Mouse (Mus musculus) neural tube, embryonic 11.5 days (tissue): ENCODE results near the gene Exog. TPM values are rescaled to one million over a fixed set of nuclear protein-coding genes. Genes with fewer than 3 reads are reported as not detected.

Source experiments
- ATAC-seq: fragments of 200-750 bp; cut with Nextera tagmentation; 2 replicates; pipeline ENCODE4 v1.8.0; 2017; ENCODE audit warnings: moderate number of reproducible peaks, mild to moderate bottlenecking, moderate TSS enrichment, moderate library complexity; ENCODE audit not compliant: insufficient read depth, low FRiP score, low TSS enrichment
- DNase-seq: peaks from one replicate; pipeline ENCODE4 v3.0.0-alpha.2; 2015; ENCODE audit warnings: low spot score
- H3K27ac ChIP-seq: fragments of 300-500 bp; sonication (generic); 2 replicates; pipeline ENCODE4 v1.5.1; 2014; ENCODE audit warnings: low read depth, mild to moderate bottlenecking, low read length
- H3K27me3 ChIP-seq: fragments of 300-500 bp; sonication (generic); 2 replicates; pipeline ENCODE4 v1.6.1; 2014; ENCODE audit warnings: mild to moderate bottlenecking, low read length, mixed read lengths; ENCODE audit not compliant: control insufficient read depth, insufficient read depth
- H3K36me3 ChIP-seq: fragments of 300-500 bp; sonication (generic); 2 replicates; pipeline ENCODE4 v1.6.1; 2014; ENCODE audit warnings: mild to moderate bottlenecking, low read length, moderate library complexity, mixed read lengths; ENCODE audit not compliant: control insufficient read depth, insufficient read depth
- H3K4me1 ChIP-seq: fragments of 300-500 bp; sonication (generic); 2 replicates; pipeline ENCODE4 v1.6.1; 2014; ENCODE audit warnings: low read length, mixed read lengths; ENCODE audit not compliant: control insufficient read depth, insufficient read depth
- H3K4me2 ChIP-seq: fragments of 300-500 bp; sonication (generic); 2 replicates; pipeline ENCODE4 v1.6.1; 2014; ENCODE audit warnings: low read depth, mild to moderate bottlenecking, moderate library complexity
- H3K4me3 ChIP-seq: fragments of 300-500 bp; sonication (generic); 2 replicates; pipeline ENCODE4 v1.5.1; 2014; ENCODE audit warnings: low read depth, low read length
- H3K9ac ChIP-seq: fragments of 300-500 bp; sonication (generic); 2 replicates; pipeline ENCODE4 v1.6.1; 2014; ENCODE audit warnings: mild to moderate bottlenecking, low read length
- H3K9me3 ChIP-seq: fragments of 300-500 bp; sonication (generic); 2 replicates; pipeline ENCODE4 v1.6.1; 2016; ENCODE audit warnings: low read length; ENCODE audit not compliant: control insufficient read depth
- WGBS: fragments of 180-500 bp; shearing (Covaris S2); extraction: QIAGEN DNeasy Blood & Tissue Kit; methylation state at CpG from one replicate; pipeline ENCODE4 v1.1.7; 2014; 5-methylcytosine and 5-hydroxymethylcytosine counted together
- polyA plus RNA-seq: library from polyadenylated mRNA; unstranded; fragments of >200 nt; fragmentation: Nextera tagmentation; extraction: Ambion mirVana; gene quantifications from 2 replicates; pipeline ENCODE4 v1.2.1, GENCODE M21; 2014

Exog gene
- polyA plus RNA-seq, 1 experiment from 2014 or later, result 47.0 TPM

DNA sequence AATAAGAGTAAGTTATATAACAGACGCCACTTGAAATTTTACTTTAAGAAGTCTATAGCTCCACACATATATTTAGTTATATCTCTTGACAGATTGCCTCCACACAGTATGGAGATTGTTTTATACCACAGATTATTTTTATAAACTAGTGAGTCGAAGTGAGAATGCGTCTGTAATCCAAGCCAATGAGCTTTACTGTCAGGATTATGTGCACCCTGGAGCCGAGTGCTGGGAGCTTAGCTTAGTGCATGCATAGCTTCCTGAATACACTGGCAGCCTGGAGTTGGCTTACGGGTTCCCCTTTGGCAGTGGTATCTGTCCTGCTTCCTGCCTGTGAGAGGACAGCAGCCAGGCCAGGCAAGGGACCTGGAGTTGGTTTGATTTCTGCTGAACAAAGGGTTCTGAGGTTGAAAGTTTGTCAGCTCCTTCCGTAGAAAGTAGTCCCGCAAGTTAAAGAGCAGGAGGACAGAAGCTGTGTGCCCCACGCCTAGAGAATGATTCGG is 6.2 kb upstream of the Exog start:
- peaks cover 14% of the 10 kb centered on the region for H3K36me3 ChIP-seq

GRCm38 (mm10) chr9:119445737-119446136 is 994 bp downstream of the Exog start:
- Histone ChIP-seq H3K36me3 (peaks cover 10% of the 10 kb centered on the region; the same call in 1 of the 2 replicates), H3K4me3 (peak overlapping the region; percentile 77), H3K27ac (no peak overlapping the region), H3K27me3 (no peaks in the 10 kb centered on the region), H3K9ac (peak overlapping the region; percentile 93), H3K9me3 (no peaks in the 10 kb centered on the region), H3K4me2 (peak overlapping the region; percentile 74), H3K4me1 (peaks cover 5% of the 10 kb centered on the region; the same call in 1 of the 2 replicates)
- DNase-seq (no peak), ATAC-seq (no peak)
- 46% methylated on average over 6 of the region's 6 CpGs for WGBS

More for the DNA sequence above, 6.2 kb upstream of the Exog start:
- no peaks in the 10 kb centered on the region for H3K4me1 ChIP-seq
- DNase-seq, result no peak
- no peak overlapping the region for H3K4me2 ChIP-seq
- ATAC-seq, result no peak
- WGBS, result 92% methylated on average over 9 of the region's 9 CpGs
- H3K4me3 ChIP-seq, result no peak overlapping the region
- no peak overlapping the region for H3K27ac ChIP-seq
- no peaks in the 10 kb centered on the region for H3K9me3 ChIP-seq
- H3K9ac ChIP-seq, result no peak overlapping the region
- H3K27me3 ChIP-seq, result no peaks in the 10 kb centered on the region

GRCm38 (mm10) chr9:119455967-119456366 is 11.2 kb downstream of the Exog start:
- DNase-seq (no peak), ATAC-seq (no peak)
- WGBS, result 90% methylated on average over 14 of the region's 14 CpGs
- Histone ChIP-seq H3K4me3 (no peak overlapping the region), H3K27ac (no peak overlapping the region), H3K4me1 (no peaks in the 10 kb centered on the region), H3K27me3 (no peaks in the 10 kb centered on the region), H3K9me3 (no peaks in the 10 kb centered on the region), H3K9ac (no peak overlapping the region), H3K36me3 (peaks cover 2% of the 10 kb centered on the region; the same call in 1 of the 2 replicates), H3K4me2 (no peak overlapping the region)

DNA sequence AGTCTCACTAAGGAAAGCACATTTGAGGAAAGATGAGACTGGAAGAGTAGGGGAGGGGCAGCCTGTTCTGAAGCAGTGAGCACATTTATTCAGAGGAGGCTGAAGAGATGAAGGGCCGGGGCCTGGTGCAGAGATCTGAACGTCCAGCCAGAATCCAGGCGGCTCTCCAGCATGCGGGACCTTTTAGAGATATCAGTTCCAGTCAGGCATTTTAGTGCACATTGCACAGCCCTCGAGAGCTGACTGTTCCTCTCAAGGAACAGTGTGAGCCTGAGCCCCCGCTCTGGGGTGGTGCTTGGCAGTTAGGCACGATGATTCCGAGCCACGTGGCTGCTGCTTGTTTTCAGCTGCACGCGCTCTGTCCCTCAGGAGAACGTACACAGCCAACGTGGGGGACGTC is 12.4 kb downstream of the Exog start:
- Histone ChIP-seq H3K27me3 (no peaks in the 10 kb centered on the region), H3K9ac (no peak overlapping the region), H3K4me1 (no peaks in the 10 kb centered on the region), H3K36me3 (peaks cover 4% of the 10 kb centered on the region; the same call in 1 of the 2 replicates), H3K9me3 (no peaks in the 10 kb centered on the region), H3K4me2 (no peak overlapping the region), H3K4me3 (no peak overlapping the region), H3K27ac (no peak overlapping the region)
- DNase-seq (no peak), ATAC-seq (no peak)
- 90% methylated on average over 14 of the region's 14 CpGs for WGBS

- no peaks in the 10 kb centered on the region for H3K9me3 ChIP-seq
- no peak overlapping the region for H3K9ac ChIP-seq
- no peak overlapping the region for H3K4me2 ChIP-seq
- ATAC-seq, result no peak
- DNase-seq, result peak; percentile 68
- H3K4me1 ChIP-seq, result no peaks in the 10 kb centered on the region
- no peak overlapping the region for H3K27ac ChIP-seq
- WGBS, result 57% methylated on average over 8 of the region's 8 CpGs
- H3K36me3 ChIP-seq, result peaks cover 21% of the 10 kb centered on the region
- no peak overlapping the region for H3K4me3 ChIP-seq
- no peaks in the 10 kb centered on the region for H3K27me3 ChIP-seq
Measured at GRCm38 (mm10) chr9:119460410-119460809, 15.7 kb downstream of the Exog start.

DNA sequence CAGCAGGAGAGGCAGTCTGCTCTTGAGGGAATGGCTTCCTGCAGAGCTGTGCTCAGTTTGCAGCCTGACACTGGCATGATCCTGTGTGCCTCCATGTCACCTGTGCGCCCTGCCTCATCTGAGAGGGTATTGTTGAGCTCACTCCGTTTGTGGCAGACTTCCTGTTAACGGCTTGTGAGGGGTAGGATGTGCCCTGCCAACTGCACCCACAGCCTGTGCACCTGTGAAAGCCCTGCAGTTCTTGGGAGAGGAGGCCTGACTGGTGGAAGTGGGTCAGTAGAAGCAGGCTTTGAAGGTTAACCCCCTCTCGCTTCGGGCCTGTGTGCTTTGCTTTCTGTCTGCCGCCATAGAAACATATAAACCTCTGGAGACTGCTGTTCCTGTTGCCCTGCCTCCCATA is 20.3 kb downstream of the Exog start:
- 90% methylated on average over 6 of the region's 6 CpGs for WGBS
- DNase-seq, result no peak
- Histone ChIP-seq H3K4me2 (no peak overlapping the region), H3K36me3 (peaks cover 25% of the 10 kb centered on the region), H3K9ac (no peak overlapping the region), H3K27ac (no peak overlapping the region), H3K4me3 (no peak overlapping the region), H3K9me3 (no peaks in the 10 kb centered on the region), H3K4me1 (no peaks in the 10 kb centered on the region), H3K27me3 (no peaks in the 10 kb centered on the region)
- ATAC-seq, result no peak

GRCm38 (mm10) chr9:119465595-119465994 is 20.9 kb downstream of the Exog start:
- 70% methylated on average over 7 of the region's 7 CpGs for WGBS
- no peak overlapping the region for H3K4me3 ChIP-seq
- no peak overlapping the region for H3K4me2 ChIP-seq
- no peak; the same call in 1 of the 2 replicates for ATAC-seq
- H3K27me3 ChIP-seq, result no peaks in the 10 kb centered on the region
- H3K4me1 ChIP-seq, result no peaks in the 10 kb centered on the region
- H3K36me3 ChIP-seq, result peaks cover 25% of the 10 kb centered on the region
- H3K9me3 ChIP-seq, result no peaks in the 10 kb centered on the region
- H3K27ac ChIP-seq, result no peak overlapping the region
- H3K9ac ChIP-seq, result no peak overlapping the region
- DNase-seq, result no peak

GRCm38 (mm10) chr9:119469691-119470353 is 25.1 kb downstream of the Exog start:
- Histone ChIP-seq H3K9ac (no peak overlapping the region), H3K27me3 (no peaks in the 10 kb centered on the region), H3K27ac (no peak overlapping the region), H3K36me3 (peaks cover 6% of the 10 kb centered on the region), H3K4me3 (no peak overlapping the region), H3K4me1 (no peaks in the 10 kb centered on the region), H3K9me3 (no peaks in the 10 kb centered on the region), H3K4me2 (no peak overlapping the region)
- no peak for ATAC-seq
- DNase-seq, result no peak
- WGBS, result 80% methylated on average over 8 of the region's 8 CpGs

- H3K27me3 ChIP-seq, result no peaks in the 10 kb centered on the region
- H3K4me3 ChIP-seq, result no peak overlapping the region
- no peaks in the 10 kb centered on the region; the same call in 1 of the 2 replicates for H3K4me1 ChIP-seq
- no peaks in the 10 kb centered on the region; the same call in none of the 2 replicates for H3K36me3 ChIP-seq
- H3K4me2 ChIP-seq, result no peak overlapping the region
- 74% methylated on average over 11 of the region's 11 CpGs for WGBS
- DNase-seq (no peak), ATAC-seq (no peak)
- H3K27ac ChIP-seq, result no peak overlapping the region
- H3K9ac ChIP-seq, result no peak overlapping the region
- H3K9me3 ChIP-seq, result no peaks in the 10 kb centered on the region
Measured at GRCm38 (mm10) chr9:119472412-119472918, 27.7 kb downstream of the Exog start.
